Mouse (Mus musculus): ENCODE data around the gene Zfp217.

DNA sequence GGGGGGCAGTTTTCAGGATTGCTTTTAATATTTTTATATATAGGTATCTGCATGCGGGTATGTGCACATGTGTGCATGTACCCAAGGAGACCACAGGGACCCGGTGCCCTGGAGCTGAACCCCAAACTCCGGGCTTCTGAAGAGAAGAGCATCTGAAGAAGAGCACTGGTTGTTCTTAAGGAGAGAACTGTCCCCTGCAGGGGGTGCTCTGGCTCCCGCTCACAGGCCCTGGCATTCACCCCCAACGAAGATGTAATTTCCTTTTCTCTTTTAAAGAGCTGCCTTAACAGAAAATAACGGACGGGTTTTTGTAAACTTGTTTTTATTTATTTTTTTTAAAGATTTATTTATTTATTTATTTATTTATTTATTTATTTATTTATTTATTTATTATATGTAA lies 46.0 kb downstream of the Zfp217 start:
- TF ChIP-seq CTCF (IDR thresholded peaks at IDR 0.05; ENCODE audit: borderline replicate concordance, insufficient read depth, low read depth, low read length) (no peak), POLR2A (IDR thresholded peaks at IDR 0.05; ENCODE audit: borderline replicate concordance, insufficient read depth, low read length) (no peak)
